Mouse (Mus musculus): ENCODE data around the gene Zmiz2. TPM values are rescaled to one million over a fixed set of nuclear protein-coding genes. Genes with fewer than 3 reads are reported as not detected.

Gene Zmiz2
- total and polyA plus RNA-seq, 3 experiments, result 12.3 to 90.3 (median 35.5) TPM

GRCm38 (mm10) chr11:6398141-6398540, 9.3 kb downstream of the Zmiz2 start:
- H3K4me3 ChIP-seq (ENCODE audit: control insufficient read depth in 1 of 2, insufficient read depth in 1 of 2, low read depth in 2 of 2, low read length in 2 of 2), result no peak overlapping the region
- peaks cover 4 to 14% of the 10 kb centered on the region in 2 experiments for H3K36me3 ChIP-seq (ENCODE audit: control insufficient read depth in 1 of 2, insufficient read depth in 2 of 2, low read length in 2 of 2)
- TF ChIP-seq BHLHE40 (IDR thresholded peaks at IDR 0.05; ENCODE audit: borderline replicate concordance, low read depth, low read length), result no peak
- TF ChIP-seq MYB (IDR thresholded peaks at IDR 0.05; ENCODE audit: low read depth, low read length), result no peak
- TF ChIP-seq TBP (IDR thresholded peaks at IDR 0.05; ENCODE audit: low read depth, low read length), result no peak
- no peak for TF ChIP-seq MXI1 (IDR thresholded peaks at IDR 0.05; ENCODE audit: low read depth, low read length)
- TF ChIP-seq POLR2A (IDR thresholded peaks at IDR 0.05; ENCODE audit: control insufficient read depth in 1 of 2, insufficient read depth in 1 of 2, low read depth in 1 of 2, low read length in 2 of 2, poor library complexity in 1 of 2), result no peak
- no peak for TF ChIP-seq SIN3A (IDR thresholded peaks at IDR 0.05; ENCODE audit: low read length)
- TF ChIP-seq MAFK (IDR thresholded peaks at IDR 0.05; ENCODE audit: borderline replicate concordance, low read depth, low read length), result no peak
- TF ChIP-seq HCFC1 (IDR thresholded peaks at IDR 0.05; ENCODE audit: low read depth, low read length), result no peak
- no peak overlapping the region for H3K9ac ChIP-seq (ENCODE audit: control insufficient read depth, low read depth, low read length, poor library complexity, severe bottlenecking)
- no peaks in the 10 kb centered on the region for H3K9me3 ChIP-seq (replicated peaks; ENCODE audit: insufficient read depth, low read length)
- H3K4me1 ChIP-seq (ENCODE audit: control insufficient read depth in 1 of 2, insufficient read depth in 2 of 2, low read length in 2 of 2), result peaks cover 0 to 2% of the 10 kb centered on the region in 2 experiments; a peak in 2 of 4 replicates
- peaks cover 7% of the 10 kb centered on the region; the same call in 1 of the 2 replicates for H3K79me2 ChIP-seq (ENCODE audit: control insufficient read depth, insufficient read depth, low read length, poor library complexity)
- DNase-seq (ENCODE audit: low read depth, low spot score), result no peak
- no peaks in the 10 kb centered on the region for H3K27me3 ChIP-seq (ENCODE audit: control insufficient read depth in 1 of 2, insufficient read depth in 2 of 2, low read length in 2 of 2)
- H3K27ac ChIP-seq (ENCODE audit: control insufficient read depth, low read depth, low read length), result no peak overlapping the region

DNA sequence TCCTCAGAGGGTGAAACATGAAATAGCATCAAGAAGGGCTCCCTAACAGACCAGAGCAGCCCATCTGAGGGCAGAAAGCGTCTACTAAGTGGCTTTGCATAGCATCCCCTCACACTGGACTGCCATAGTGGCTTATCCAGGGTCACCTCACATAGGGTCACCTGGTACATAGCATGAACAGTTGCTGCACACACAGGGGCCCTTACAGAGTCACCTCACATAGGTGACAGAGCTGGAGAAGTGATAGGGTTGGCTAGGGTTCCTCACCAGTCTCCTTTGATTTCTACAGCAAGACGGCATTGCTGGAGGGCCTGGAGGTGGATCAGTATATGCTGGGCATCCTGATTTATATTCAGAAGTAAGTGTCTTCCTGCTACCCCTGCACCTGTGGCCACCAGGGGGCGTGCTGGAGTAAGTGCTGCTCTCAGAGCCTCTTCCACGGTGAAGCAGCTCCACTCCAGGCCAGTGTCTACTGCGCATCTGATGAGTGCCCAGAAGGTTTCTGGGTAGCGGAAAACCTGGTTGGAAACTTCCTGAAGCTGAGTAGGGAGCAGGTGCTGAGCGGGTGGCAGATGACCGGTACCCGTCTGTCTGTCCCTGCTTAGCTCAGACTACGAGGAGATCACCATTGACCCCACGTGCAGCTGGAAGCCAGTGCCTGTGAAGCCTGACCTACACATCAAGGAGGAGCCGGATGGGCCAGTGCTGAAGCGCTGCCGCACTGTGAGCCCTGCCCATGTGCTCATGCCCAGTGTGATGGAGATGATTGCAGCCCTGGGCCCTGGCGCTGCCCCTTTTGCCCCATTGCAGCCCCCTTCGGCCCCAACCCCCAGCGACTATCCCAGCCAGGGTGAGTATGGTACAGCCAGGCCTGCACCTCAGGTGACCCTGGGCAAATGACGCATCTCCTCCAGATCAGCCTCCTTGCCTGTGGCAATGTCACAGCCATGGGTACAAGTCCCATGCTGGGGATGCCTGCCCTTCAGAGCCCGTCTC, 13.9 kb downstream of the Zmiz2 start:
- TF ChIP-seq MYB (IDR thresholded peaks at IDR 0.05; ENCODE audit: low read depth, low read length) (no peak), EP300 (IDR thresholded peaks at IDR 0.05; ENCODE audit: low read depth in 1 of 2, low read length in 2 of 2) (no peak), USF2 (IDR thresholded peaks at IDR 0.05; ENCODE audit: borderline replicate concordance in 1 of 2, insufficient read depth in 1 of 2, low read depth in 1 of 2, low read length in 2 of 2) (no peak), CTCF (IDR thresholded peaks at IDR 0.05 in 2 of 3, conservative IDR thresholded peaks at IDR 0.05 in 1 of 3; ENCODE audit: control insufficient read depth in 1 of 3, insufficient read depth in 1 of 3, low read depth in 2 of 3, low read length in 3 of 3, poor library complexity in 1 of 3, severe bottlenecking in 1 of 3) (peak; percentile 90 to 95 (median 92)), TBP (IDR thresholded peaks at IDR 0.05; ENCODE audit: low read depth, low read length) (no peak), MYC (IDR thresholded peaks at IDR 0.05; ENCODE audit: low read depth, low read length) (no peak), E2F4 (IDR thresholded peaks at IDR 0.05; ENCODE audit: borderline replicate concordance, low read depth, low read length) (no peak), SMC3 (IDR thresholded peaks at IDR 0.05; ENCODE audit: low read depth, low read length) (peak; percentile 75), CHD1 (IDR thresholded peaks at IDR 0.05; ENCODE audit: low read depth, low read length) (no peak), UBTF (IDR thresholded peaks at IDR 0.05; ENCODE audit: borderline replicate concordance, insufficient read depth, low read depth, low read length) (no peak), POLR2AphosphoS2 (IDR thresholded peaks at IDR 0.05; ENCODE audit: low read length) (0 out of 2 replicates have a peak, but pooled peaks have one; percentile 4), SIN3A (IDR thresholded peaks at IDR 0.05; ENCODE audit: low read length) (no peak), RCOR1 (IDR thresholded peaks at IDR 0.05; ENCODE audit: low read depth, low read length) (no peak), GATA1 (IDR thresholded peaks at IDR 0.05; ENCODE audit: low read depth, low read length) (no peak), NELFE (IDR thresholded peaks at IDR 0.05; ENCODE audit: low read depth, low read length) (no peak), KAT2A (conservative IDR thresholded peaks at IDR 0.05; ENCODE audit: low read depth, low read length) (no peak), ZMIZ1 (IDR thresholded peaks at IDR 0.05; ENCODE audit: low read depth, low read length) (no peak), ELF1 (IDR thresholded peaks at IDR 0.05; ENCODE audit: low read depth, low read length) (no peak), RAD21 (IDR thresholded peaks at IDR 0.05; ENCODE audit: low read depth, low read length) (peak; percentile 39), TCF12 (IDR thresholded peaks at IDR 0.05; ENCODE audit: low read depth, low read length) (no peak), POLR2AphosphoS5 (IDR thresholded peaks at IDR 0.05; ENCODE audit: borderline replicate concordance, low read depth, low read length) (no peak), BHLHE40 (IDR thresholded peaks at IDR 0.05; ENCODE audit: borderline replicate concordance, low read depth, low read length) (no peak), ETS1 (IDR thresholded peaks at IDR 0.05; ENCODE audit: low read depth, low read length) (no peak), USF1 (IDR thresholded peaks at IDR 0.05; ENCODE audit: low read depth, low read length) (no peak), MAZ (IDR thresholded peaks at IDR 0.05; ENCODE audit: low read depth, low read length) (no peak)
- peak; percentile 83 for DNase-seq (ENCODE audit: low read depth, low spot score)
- H3K4me1 ChIP-seq (ENCODE audit: control insufficient read depth in 1 of 2, insufficient read depth in 2 of 2, low read length in 2 of 2), result no peaks in the 10 kb centered on the region
- no peak overlapping the region for H3K9ac ChIP-seq (ENCODE audit: control insufficient read depth, low read depth, low read length, poor library complexity, severe bottlenecking)
- no peak overlapping the region for H3K27ac ChIP-seq (ENCODE audit: control insufficient read depth, low read depth, low read length)
- no peaks in the 10 kb centered on the region for H3K9me3 ChIP-seq (replicated peaks; ENCODE audit: insufficient read depth, low read length)
- H3K4me3 ChIP-seq (ENCODE audit: control insufficient read depth in 1 of 2, insufficient read depth in 1 of 2, low read depth in 2 of 2, low read length in 2 of 2), result no peak overlapping the region
- H3K36me3 ChIP-seq (ENCODE audit: control insufficient read depth in 1 of 2, insufficient read depth in 2 of 2, low read length in 2 of 2), result peaks cover 0 to 18% of the 10 kb centered on the region in 2 experiments; a peak in 2 of 4 replicates
- no peaks in the 10 kb centered on the region for H3K79me2 ChIP-seq (ENCODE audit: control insufficient read depth, insufficient read depth, low read length, poor library complexity)
- H3K27me3 ChIP-seq (ENCODE audit: control insufficient read depth in 1 of 2, insufficient read depth in 2 of 2, low read length in 2 of 2), result no peaks in the 10 kb centered on the region

Measured in MEL (cell line).